Mouse (Mus musculus) midbrain, embryonic 15.5 days (tissue): ENCODE measurements around the gene Rarres1. TPM values are rescaled to one million over a fixed set of nuclear protein-coding genes. Genes with fewer than 3 reads are reported as not detected.

ENCODE experiments used
- ATAC-seq: fragments of 200-750 bp; cut with Nextera tagmentation; replicated peaks from 2 replicates; pipeline ENCODE4 v1.8.0; 2017; ENCODE audit warnings: moderate TSS enrichment
- H3K27ac ChIP-seq: fragments of 300-500 bp; sonication (generic); 2 replicates; pipeline ENCODE4 v1.5.1; 2015; ENCODE audit warnings: mild to moderate bottlenecking, inconsistent platforms
- H3K27me3 ChIP-seq: fragments of 300-500 bp; sonication (generic); replicated peaks from 2 replicates; pipeline ENCODE4 v1.6.1; 2015; ENCODE audit warnings: inconsistent platforms
- H3K36me3 ChIP-seq: fragments of 300-500 bp; sonication (generic); replicated peaks from 2 replicates; pipeline ENCODE4 v1.6.1; 2015; ENCODE audit warnings: inconsistent platforms
- H3K4me1 ChIP-seq: fragments of 300-500 bp; sonication (generic); 2 replicates; pipeline ENCODE4 v1.6.1; 2015; ENCODE audit warnings: inconsistent platforms
- H3K4me2 ChIP-seq: fragments of 300-500 bp; sonication (generic); 2 replicates; pipeline ENCODE4 v1.6.1; 2015; ENCODE audit warnings: inconsistent platforms, mild to moderate bottlenecking, moderate library complexity
- H3K4me3 ChIP-seq: fragments of 300-500 bp; sonication (generic); 2 replicates; pipeline ENCODE4 v1.5.1; 2015; ENCODE audit warnings: mild to moderate bottlenecking, inconsistent platforms
- H3K9ac ChIP-seq: fragments of 300-500 bp; sonication (generic); 2 replicates; pipeline ENCODE4 v1.6.1; 2015; ENCODE audit warnings: mild to moderate bottlenecking, inconsistent platforms
- H3K9me3 ChIP-seq: fragments of 300-500 bp; sonication (generic); 2 replicates; pipeline ENCODE4 v1.6.1; 2016; ENCODE audit warnings: inconsistent platforms
- whole genome bisulfite sequencing: fragments of 180-500 bp; shearing (Covaris S2); methylation state at CpG from one replicate; pipeline ENCODE4 v1.1.7; 2015; ENCODE audit warnings: mixed read lengths; 5-methylcytosine and 5-hydroxymethylcytosine counted together
- polyA plus RNA-seq: library from polyadenylated mRNA; unstranded; fragments of >200 nt; fragmentation: Nextera tagmentation; extraction: Ambion mirVana; gene quantifications from 2 replicates; pipeline ENCODE4 v1.2.1, GENCODE M21; 2015

Rarres1 gene
- polyA plus RNA-seq, 1 experiment from 2014 or later = 2.6 TPM

- ATAC-seq = peak; percentile 75
- H3K4me3 ChIP-seq = peak overlapping the region; percentile 59
- no peak overlapping the region for H3K27ac ChIP-seq
- WGBS = 6% methylated on average over 40 of the region's 40 CpGs
- H3K9ac ChIP-seq = peak overlapping the region; percentile 49
- peaks cover 4% of the 10 kb centered on the region for H3K4me1 ChIP-seq
- no peaks in the 10 kb centered on the region for H3K9me3 ChIP-seq
- peak overlapping the region; percentile 97 for H3K4me2 ChIP-seq
- peaks cover 25% of the 10 kb centered on the region for H3K27me3 ChIP-seq
- no peaks in the 10 kb centered on the region for H3K36me3 ChIP-seq
Measured at GRCm38 (mm10) chr3:67514801-67515273, 486 bp downstream of the Rarres1 start.

DNA sequence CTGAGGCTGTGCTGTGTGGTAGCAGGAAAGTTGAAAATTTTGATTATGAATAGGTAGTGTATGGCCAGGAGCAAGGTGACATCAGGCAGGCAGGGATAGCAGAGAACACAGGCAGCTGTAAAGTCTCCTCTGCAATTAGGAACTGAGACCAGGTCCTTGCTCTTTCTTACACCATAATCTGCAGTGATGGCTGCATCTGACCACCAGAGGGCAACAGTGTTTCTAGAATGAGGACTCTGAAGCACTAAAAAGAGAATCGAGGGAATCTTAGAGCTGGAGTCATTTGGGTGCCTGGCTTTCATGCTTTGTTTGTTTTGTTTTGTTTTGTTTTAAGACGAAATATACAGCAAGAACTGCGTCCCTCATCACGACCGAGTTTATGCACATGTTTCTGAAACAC, 2.5 kb downstream of the Rarres1 start:
- Histone ChIP-seq H3K27ac (no peak overlapping the region), H3K9ac (no peak overlapping the region), H3K9me3 (no peaks in the 10 kb centered on the region), H3K36me3 (no peaks in the 10 kb centered on the region), H3K4me2 (no peak overlapping the region), H3K27me3 (peaks cover 22% of the 10 kb centered on the region), H3K4me1 (peaks cover 4% of the 10 kb centered on the region), H3K4me3 (no peak overlapping the region)
- 2% methylated on average over 5 of the region's 5 CpGs for WGBS
- ATAC-seq = peak; percentile 72

GRCm38 (mm10) chr3:67508216-67508892, 7.0 kb downstream of the Rarres1 start:
- ATAC-seq = no peak
- no peaks in the 10 kb centered on the region for H3K9me3 ChIP-seq

GRCm38 (mm10) chr3:67505286-67505685, 10.0 kb downstream of the Rarres1 start:
- Histone ChIP-seq H3K27me3 (0 out of 2 replicates have a peak, but pooled peaks cover 2% of the 10 kb centered on the region), H3K4me3 (no peak overlapping the region), H3K36me3 (no peaks in the 10 kb centered on the region), H3K9ac (no peak overlapping the region), H3K27ac (no peak overlapping the region), H3K4me2 (no peak overlapping the region), H3K4me1 (no peaks in the 10 kb centered on the region), H3K9me3 (no peaks in the 10 kb centered on the region)
- 71% methylated on average over 2 of the region's 2 CpGs for WGBS
- ATAC-seq = no peak

More at GRCm38 (mm10) chr3:67508216-67508892, 7.0 kb downstream of the Rarres1 start:
- Histone ChIP-seq H3K4me1 (no peaks in the 10 kb centered on the region), H3K9ac (no peak overlapping the region), H3K27ac (no peak overlapping the region), H3K36me3 (no peaks in the 10 kb centered on the region), H3K27me3 (no peaks in the 10 kb centered on the region), H3K4me3 (no peak overlapping the region), H3K4me2 (no peak overlapping the region)
- 85% methylated on average over 10 of the region's 10 CpGs for WGBS

DNA sequence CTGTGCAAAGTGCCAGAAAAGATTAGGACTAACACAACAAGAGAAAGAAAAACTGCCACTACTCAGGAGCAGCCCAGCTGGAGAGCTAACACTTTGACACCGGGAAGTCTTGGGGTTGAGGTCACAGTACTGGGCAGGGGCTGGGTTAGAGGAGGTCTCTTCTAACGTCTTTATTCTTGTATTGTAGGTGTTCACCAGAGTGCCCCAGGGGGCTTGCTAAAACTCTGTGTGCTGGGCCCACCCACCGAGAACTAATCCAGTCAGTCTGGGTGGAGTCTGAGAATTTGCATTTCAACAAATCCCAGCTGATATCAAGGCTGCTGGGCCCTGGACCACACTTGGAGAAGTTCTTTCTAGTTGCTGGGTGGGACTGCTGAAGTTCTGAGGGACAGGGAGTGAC, 11.4 kb downstream of the Rarres1 start:
- no peak overlapping the region for H3K4me3 ChIP-seq
- WGBS = 3% methylated on average over 3 of the region's 3 CpGs
- no peaks in the 10 kb centered on the region for H3K4me1 ChIP-seq
- H3K27ac ChIP-seq = no peak overlapping the region
- ATAC-seq = no peak
- H3K36me3 ChIP-seq = no peaks in the 10 kb centered on the region
- no peak overlapping the region for H3K4me2 ChIP-seq
- H3K9ac ChIP-seq = no peak overlapping the region
- no peaks in the 10 kb centered on the region for H3K9me3 ChIP-seq
- 0 out of 2 replicates have a peak, but pooled peaks cover 2% of the 10 kb centered on the region for H3K27me3 ChIP-seq

- Histone ChIP-seq H3K4me1 (no peaks in the 10 kb centered on the region), H3K4me3 (no peak overlapping the region), H3K27ac (no peak overlapping the region), H3K4me2 (no peak overlapping the region), H3K9ac (no peak overlapping the region), H3K36me3 (no peaks in the 10 kb centered on the region), H3K9me3 (no peaks in the 10 kb centered on the region), H3K27me3 (0 out of 2 replicates have a peak, but pooled peaks cover 2% of the 10 kb centered on the region)
- ATAC-seq = no peak
- 86% methylated on average over 4 of the region's 4 CpGs for WGBS
Measured at GRCm38 (mm10) chr3:67499406-67499791, 15.9 kb downstream of the Rarres1 start.

DNA sequence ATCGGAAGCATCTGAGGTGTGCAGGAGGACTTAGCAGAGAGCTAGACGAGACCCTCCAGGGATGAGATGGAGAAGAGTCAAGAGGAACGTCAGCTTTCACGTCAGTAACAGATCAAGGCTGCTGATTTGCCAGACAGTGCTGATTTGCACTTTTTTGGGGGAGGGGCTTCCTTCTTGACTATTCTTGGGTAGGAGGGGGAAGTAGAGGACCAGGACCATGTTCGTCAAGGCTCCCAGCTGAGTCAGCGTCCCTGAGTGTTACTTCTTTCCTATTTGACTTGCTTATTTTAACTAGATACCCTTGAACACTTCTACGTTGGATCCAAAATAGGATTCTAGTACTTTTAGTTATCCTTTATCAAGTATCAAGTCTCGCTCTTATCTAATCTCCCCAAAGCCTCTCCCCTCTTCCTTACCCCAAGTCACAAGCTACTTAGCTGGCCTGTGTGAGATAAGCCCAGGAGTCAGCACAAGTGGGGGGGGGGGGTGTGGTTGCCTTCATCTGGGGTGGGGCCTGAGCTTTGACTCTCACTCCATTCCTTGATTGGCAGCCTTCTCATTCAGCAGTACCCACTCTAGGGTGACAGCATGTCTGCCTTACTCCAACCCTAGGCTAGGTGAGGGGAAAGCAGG, 16.4 kb downstream of the Rarres1 start:
- H3K4me2 ChIP-seq = no peak overlapping the region
- H3K9me3 ChIP-seq = no peaks in the 10 kb centered on the region
- H3K9ac ChIP-seq = no peak overlapping the region
- no peaks in the 10 kb centered on the region for H3K4me1 ChIP-seq
- no peaks in the 10 kb centered on the region for H3K36me3 ChIP-seq
- H3K27me3 ChIP-seq = 0 out of 2 replicates have a peak, but pooled peaks cover 2% of the 10 kb centered on the region
- WGBS = 88% methylated on average over 8 of the region's 8 CpGs
- ATAC-seq = no peak
- no peak overlapping the region for H3K27ac ChIP-seq
- H3K4me3 ChIP-seq = no peak overlapping the region

- Histone ChIP-seq H3K4me2 (no peak overlapping the region), H3K36me3 (no peaks in the 10 kb centered on the region), H3K4me1 (no peaks in the 10 kb centered on the region), H3K4me3 (no peak overlapping the region), H3K9ac (no peak overlapping the region), H3K9me3 (no peaks in the 10 kb centered on the region), H3K27me3 (0 out of 2 replicates have a peak, but pooled peaks cover 2% of the 10 kb centered on the region), H3K27ac (no peak overlapping the region)
- 85% methylated on average over 2 of the region's 2 CpGs for WGBS
- no peak for ATAC-seq
Measured at GRCm38 (mm10) chr3:67497998-67498397, 17.3 kb downstream of the Rarres1 start.

GRCm38 (mm10) chr3:67496310-67496709, 19.0 kb downstream of the Rarres1 start:
- Histone ChIP-seq H3K9ac (no peak overlapping the region), H3K9me3 (no peaks in the 10 kb centered on the region), H3K4me1 (no peaks in the 10 kb centered on the region), H3K36me3 (no peaks in the 10 kb centered on the region), H3K4me2 (no peak overlapping the region), H3K27me3 (no peaks in the 10 kb centered on the region), H3K4me3 (no peak overlapping the region), H3K27ac (no peak overlapping the region)
- 81% methylated on average over 10 of the region's 10 CpGs for WGBS
- no peak for ATAC-seq

DNA sequence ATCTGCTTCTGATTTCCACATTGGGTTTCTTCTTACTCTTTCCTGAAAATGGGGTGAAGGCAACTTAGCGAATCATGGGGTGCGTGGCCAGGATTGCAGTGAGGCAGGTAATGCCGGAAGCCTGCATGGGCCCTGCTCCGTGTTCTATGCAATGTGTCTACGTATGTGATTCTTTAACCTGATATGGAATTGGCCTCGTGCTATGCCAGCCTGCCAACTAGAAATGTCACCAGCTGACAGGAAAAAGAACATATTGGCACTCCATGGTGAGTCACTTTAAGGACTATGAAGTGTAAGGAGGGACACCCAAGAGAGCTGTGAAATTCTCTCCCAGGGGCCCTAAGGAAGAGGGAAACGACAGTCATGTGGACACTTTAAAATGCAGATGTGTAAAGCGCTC, 22.2 kb downstream of the Rarres1 start:
- no peak overlapping the region for H3K4me3 ChIP-seq
- no peaks in the 10 kb centered on the region for H3K4me1 ChIP-seq
- ATAC-seq = no peak
- H3K4me2 ChIP-seq = no peak overlapping the region
- no peak overlapping the region for H3K9ac ChIP-seq
- no peaks in the 10 kb centered on the region for H3K36me3 ChIP-seq
- H3K27me3 ChIP-seq = no peaks in the 10 kb centered on the region
- no peaks in the 10 kb centered on the region for H3K9me3 ChIP-seq
- no peak overlapping the region for H3K27ac ChIP-seq
- 85% methylated on average over 8 of the region's 8 CpGs for WGBS

GRCm38 (mm10) chr3:67492086-67492869, 23.0 kb downstream of the Rarres1 start:
- H3K9ac ChIP-seq = no peak overlapping the region
- WGBS = 77% methylated on average over 8 of the region's 8 CpGs
- no peaks in the 10 kb centered on the region for H3K27me3 ChIP-seq
- H3K4me1 ChIP-seq = no peaks in the 10 kb centered on the region
- no peak overlapping the region for H3K4me2 ChIP-seq
- no peak for ATAC-seq
- no peak overlapping the region for H3K4me3 ChIP-seq
- no peak overlapping the region for H3K27ac ChIP-seq
- H3K9me3 ChIP-seq = no peaks in the 10 kb centered on the region
- H3K36me3 ChIP-seq = no peaks in the 10 kb centered on the region

- 65% methylated on average over 4 of the region's 4 CpGs for WGBS
- H3K9ac ChIP-seq = no peak overlapping the region
- H3K36me3 ChIP-seq = no peaks in the 10 kb centered on the region
- H3K9me3 ChIP-seq = no peaks in the 10 kb centered on the region
- H3K27ac ChIP-seq = no peak overlapping the region
- no peak for ATAC-seq
- H3K4me1 ChIP-seq = no peaks in the 10 kb centered on the region
- H3K27me3 ChIP-seq = no peaks in the 10 kb centered on the region
- H3K4me2 ChIP-seq = no peak overlapping the region
- H3K4me3 ChIP-seq = no peak overlapping the region
Measured at GRCm38 (mm10) chr3:67490156-67490555, 25.2 kb downstream of the Rarres1 start.
